Mouse (Mus musculus) stomach, embryonic 14.5 days (tissue): ENCODE results near the gene Znrf3. TPM values are rescaled to one million over a fixed set of nuclear protein-coding genes. Genes with fewer than 3 reads are reported as not detected.

Source experiments
- ATAC-seq: fragments of 200-750 bp; cut with Nextera tagmentation; 2 replicates; pipeline ENCODE4 v1.8.0; 2017; ENCODE audit warnings: low read depth, moderate TSS enrichment; ENCODE audit not compliant: insufficient number of reproducible peaks, insufficient read depth, low FRiP score
- H3K27ac ChIP-seq: fragments of 300-500 bp; sonication (generic); 2 replicates; pipeline ENCODE4 v1.5.1; 2014; ENCODE audit warnings: mild to moderate bottlenecking, low read length, moderate library complexity, mixed read lengths
- H3K27me3 ChIP-seq: fragments of 300-500 bp; sonication (generic); 2 replicates; pipeline ENCODE4 v1.6.1; 2014; ENCODE audit warnings: low read length, control low read depth, mixed read lengths; ENCODE audit not compliant: control insufficient read depth, insufficient read depth
- H3K36me3 ChIP-seq: fragments of 300-500 bp; sonication (generic); 2 replicates; pipeline ENCODE4 v1.6.1; 2014; ENCODE audit warnings: mild to moderate bottlenecking, control low read depth, low read length, moderate library complexity, mixed read lengths; ENCODE audit not compliant: control insufficient read depth, insufficient read depth
- H3K4me1 ChIP-seq: fragments of 300-500 bp; sonication (generic); 2 replicates; pipeline ENCODE4 v1.6.1; 2014; ENCODE audit warnings: low read length, control low read depth, mixed read lengths; ENCODE audit not compliant: control insufficient read depth, insufficient read depth
- H3K4me2 ChIP-seq: fragments of 300-500 bp; sonication (generic); replicated peaks from 2 replicates; pipeline ENCODE4 v1.6.1; 2014; ENCODE audit warnings: low read depth, low read length, control low read depth
- H3K4me3 ChIP-seq: fragments of 300-500 bp; sonication (generic); 2 replicates; pipeline ENCODE4 v1.5.1; 2014; ENCODE audit warnings: low read depth, low read length, control low read depth
- H3K9ac ChIP-seq: fragments of 300-500 bp; sonication (generic); replicated peaks from 2 replicates; pipeline ENCODE4 v1.6.1; 2014; ENCODE audit warnings: low read depth, mild to moderate bottlenecking, control low read depth, low read length, moderate library complexity, mixed read lengths
- H3K9me3 ChIP-seq: fragments of 300-500 bp; sonication (generic); 2 replicates; pipeline ENCODE4 v1.6.1; 2016; ENCODE audit warnings: low read depth, low read length, control low read depth; ENCODE audit not compliant: control insufficient read depth
- WGBS: fragments of 180-500 bp; shearing (Covaris S2); extraction: QIAGEN DNeasy Blood & Tissue Kit; methylation state at CpG from one replicate; pipeline ENCODE4 v1.1.7; 2014; 5-methylcytosine and 5-hydroxymethylcytosine counted together
- polyA plus RNA-seq: library from polyadenylated mRNA; unstranded; fragments of >200 nt; fragmentation: Nextera tagmentation; extraction: Ambion mirVana; gene quantifications from 2 replicates; pipeline ENCODE4 v1.2.1, GENCODE M21; 2014

Znrf3 gene
- polyA plus RNA-seq, 1 experiment from 2014 or later, result 19.7 TPM

DNA sequence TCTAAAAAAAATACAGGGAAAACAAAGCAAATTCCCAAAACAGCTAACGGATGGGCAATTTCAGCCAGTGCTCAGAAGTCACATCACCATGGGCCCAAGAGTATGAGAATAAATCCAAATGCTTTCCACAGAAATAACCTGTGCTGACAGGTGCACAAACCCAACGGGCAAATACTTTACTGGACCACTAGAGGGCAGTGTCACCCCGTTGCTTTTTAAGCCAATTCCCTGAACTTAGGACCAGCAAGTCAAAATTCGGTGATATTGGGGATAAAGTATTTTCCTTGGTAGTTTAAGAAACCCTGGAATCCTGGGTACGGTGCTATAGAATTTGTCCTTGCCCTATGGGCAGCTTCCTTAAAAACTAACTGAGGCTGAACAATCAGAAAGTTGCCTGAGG, 154.0 kb downstream of the Znrf3 start:
- ATAC-seq, result no peak
- Histone ChIP-seq H3K4me3 (no peak overlapping the region), H3K27me3 (no peaks in the 10 kb centered on the region), H3K27ac (no peak overlapping the region), H3K36me3 (peaks cover 16% of the 10 kb centered on the region), H3K9ac (no peak overlapping the region), H3K4me1 (no peaks in the 10 kb centered on the region), H3K4me2 (no peak overlapping the region), H3K9me3 (no peaks in the 10 kb centered on the region)
- 17% methylated on average over 5 of the region's 5 CpGs for WGBS

DNA sequence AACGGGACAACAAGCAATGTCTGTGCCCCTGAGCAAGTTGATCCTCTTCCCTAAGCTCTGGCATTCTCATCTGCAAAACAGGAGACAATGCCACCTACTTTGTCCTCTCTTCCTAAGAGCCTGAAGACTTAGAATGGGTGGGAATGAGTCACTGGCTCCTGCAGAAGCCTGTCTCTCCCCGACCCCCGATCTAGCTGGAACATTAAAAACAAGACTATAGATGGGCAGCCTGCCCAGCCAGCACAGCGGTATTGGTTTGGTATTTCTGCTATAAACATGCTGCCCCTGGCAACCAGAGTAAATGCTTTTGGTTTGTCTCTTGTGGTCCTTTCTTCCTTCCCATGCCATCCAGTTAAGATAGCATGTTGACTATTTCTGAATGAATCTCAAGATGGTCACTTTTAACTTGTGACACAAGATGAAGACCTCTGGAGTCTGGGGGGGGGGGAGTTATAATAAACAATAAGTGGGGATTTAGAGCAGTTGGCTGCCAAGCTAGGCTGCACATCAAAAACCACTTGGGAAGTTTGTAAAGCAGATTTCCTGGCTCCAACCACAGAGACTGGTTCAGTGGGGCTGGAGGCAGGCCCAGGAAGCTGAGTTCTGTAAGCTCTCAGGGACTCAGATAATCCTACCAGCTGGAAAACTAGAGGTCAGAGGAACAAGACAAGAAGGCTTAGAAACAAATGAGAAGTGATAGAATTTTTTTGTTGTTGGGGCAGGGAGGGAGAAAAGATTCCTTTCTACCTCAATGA, 154.6 kb downstream of the Znrf3 start:
- 79% methylated on average over 4 of the region's 4 CpGs for WGBS
- Histone ChIP-seq H3K9me3 (no peaks in the 10 kb centered on the region), H3K4me1 (no peaks in the 10 kb centered on the region), H3K9ac (no peak overlapping the region), H3K4me2 (no peak overlapping the region), H3K27me3 (no peaks in the 10 kb centered on the region), H3K27ac (no peak overlapping the region), H3K36me3 (peaks cover 22% of the 10 kb centered on the region), H3K4me3 (no peak overlapping the region)
- no peak for ATAC-seq

DNA sequence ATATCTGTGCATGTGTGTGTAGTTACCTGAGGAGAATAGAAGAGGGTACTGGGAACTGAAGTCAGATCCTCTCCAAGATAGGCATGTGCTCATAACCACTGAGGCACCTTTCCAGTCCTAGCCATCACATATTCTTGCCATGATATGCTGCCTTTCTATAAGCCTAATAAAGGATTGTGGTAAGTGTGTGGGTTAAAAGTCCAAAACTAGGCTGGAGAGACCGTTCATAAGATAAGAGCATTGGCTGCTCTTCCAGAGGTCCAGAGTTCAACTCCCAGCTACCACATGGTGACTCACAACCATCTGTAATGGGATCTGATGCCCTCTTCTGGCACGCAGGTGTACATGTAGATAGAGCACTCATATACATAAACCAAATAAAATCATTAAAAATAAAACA, 160.7 kb downstream of the Znrf3 start:
- H3K9ac ChIP-seq, result no peak overlapping the region
- no peak overlapping the region for H3K4me2 ChIP-seq
- peaks cover 52% of the 10 kb centered on the region for H3K36me3 ChIP-seq
- 97% methylated on average over 2 of the region's 2 CpGs for WGBS
- no peak overlapping the region for H3K4me3 ChIP-seq
- no peaks in the 10 kb centered on the region for H3K9me3 ChIP-seq
- ATAC-seq, result no peak
- H3K27ac ChIP-seq, result no peak overlapping the region
- H3K27me3 ChIP-seq, result no peaks in the 10 kb centered on the region
- H3K4me1 ChIP-seq, result no peaks in the 10 kb centered on the region

DNA sequence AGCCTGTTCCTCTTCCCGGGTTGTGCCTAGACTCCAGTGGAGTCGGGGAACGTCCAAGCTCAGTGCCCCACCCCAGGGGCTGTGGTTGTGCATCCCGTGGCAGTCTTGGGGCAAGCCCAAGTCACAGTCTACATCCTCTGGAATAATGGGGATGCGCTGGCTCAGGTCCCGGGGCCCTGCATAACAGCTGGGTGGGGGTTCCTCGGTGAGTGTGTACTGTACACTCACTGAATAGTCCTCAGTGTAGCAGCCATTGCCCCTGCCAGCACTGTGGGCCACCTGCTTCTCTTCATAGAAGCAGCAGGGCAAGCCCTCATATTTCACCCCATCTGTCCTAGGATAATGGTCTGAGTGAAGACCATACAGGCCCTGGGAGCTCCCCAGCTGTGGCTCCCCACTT, 163.7 kb downstream of the Znrf3 start:
- WGBS, result 84% methylated on average over 7 of the region's 7 CpGs
- ATAC-seq, result no peak
- peaks cover 38% of the 10 kb centered on the region for H3K36me3 ChIP-seq

DNA sequence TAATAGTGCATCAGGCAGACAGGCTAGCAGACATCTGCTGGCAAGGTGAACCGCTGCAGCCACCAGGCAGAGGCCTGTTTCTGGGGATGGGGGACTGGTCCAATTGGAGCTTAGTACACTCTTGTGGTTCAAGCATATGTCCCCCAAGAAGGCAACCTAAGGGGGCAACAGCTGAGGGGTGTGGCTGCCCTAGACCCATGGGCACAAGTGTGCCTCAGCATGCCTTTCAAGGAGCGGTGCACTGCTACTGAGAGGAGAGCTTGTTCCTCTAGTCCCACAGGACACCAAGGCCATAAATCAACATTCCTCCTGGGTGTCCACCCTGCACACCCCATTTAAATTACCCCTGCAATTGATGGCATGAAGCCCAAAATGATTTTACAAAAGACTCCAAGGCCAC, 166.2 kb downstream of the Znrf3 start:
- Histone ChIP-seq H3K9me3 (no peaks in the 10 kb centered on the region), H3K4me3 (no peak overlapping the region), H3K27ac (no peak overlapping the region), H3K4me1 (no peaks in the 10 kb centered on the region), H3K27me3 (no peaks in the 10 kb centered on the region), H3K36me3 (peaks cover 27% of the 10 kb centered on the region), H3K4me2 (no peak overlapping the region), H3K9ac (no peak overlapping the region)
- no peak for ATAC-seq
- WGBS, result 96% methylated on average over 2 of the region's 2 CpGs

More for the DNA sequence above, 163.7 kb downstream of the Znrf3 start:
- H3K4me1 ChIP-seq, result no peaks in the 10 kb centered on the region
- H3K4me3 ChIP-seq, result no peak overlapping the region
- no peak overlapping the region for H3K27ac ChIP-seq
- H3K9me3 ChIP-seq, result no peaks in the 10 kb centered on the region
- H3K27me3 ChIP-seq, result no peaks in the 10 kb centered on the region
- H3K9ac ChIP-seq, result no peak overlapping the region
- H3K4me2 ChIP-seq, result no peak overlapping the region

DNA sequence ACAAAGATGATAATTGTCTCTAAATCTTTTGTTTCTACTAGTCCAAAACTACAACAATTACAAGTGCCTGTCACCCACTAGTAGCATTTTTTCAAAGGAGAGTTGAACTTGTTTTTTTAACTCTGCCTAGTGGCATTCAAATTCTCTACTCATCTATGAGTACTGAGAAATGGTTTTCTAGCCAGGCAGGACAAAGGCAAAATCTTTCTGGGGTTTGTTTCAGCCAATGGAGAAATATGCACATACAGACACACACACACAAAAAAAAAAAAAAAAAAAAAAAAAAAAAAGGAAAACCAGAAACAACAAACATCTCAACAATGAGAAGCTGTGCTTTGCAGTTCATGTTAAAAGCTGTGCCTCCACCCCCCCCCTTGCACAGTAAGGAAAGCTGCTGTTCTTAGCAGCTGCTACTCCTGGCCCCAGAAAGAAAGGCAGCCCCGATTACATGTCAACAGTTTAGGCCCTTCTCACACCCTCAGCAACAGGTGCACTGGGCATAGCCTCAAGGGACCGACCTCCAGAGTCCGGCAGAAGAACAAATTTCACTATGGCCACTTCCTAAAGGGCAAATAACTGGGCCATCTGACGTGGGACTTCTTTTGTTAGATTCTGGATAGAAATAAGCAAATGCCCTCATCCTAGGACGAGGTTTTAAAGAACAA, 167.2 kb downstream of the Znrf3 start:
- no peak overlapping the region for H3K4me3 ChIP-seq
- no peaks in the 10 kb centered on the region for H3K9me3 ChIP-seq
- H3K27me3 ChIP-seq, result no peaks in the 10 kb centered on the region
- no peaks in the 10 kb centered on the region for H3K4me1 ChIP-seq
- 71% methylated on average over 5 of the region's 5 CpGs for WGBS
- no peak overlapping the region for H3K4me2 ChIP-seq
- H3K36me3 ChIP-seq, result peaks cover 21% of the 10 kb centered on the region
- no peak for ATAC-seq
- no peak overlapping the region for H3K27ac ChIP-seq
- no peak overlapping the region for H3K9ac ChIP-seq

DNA sequence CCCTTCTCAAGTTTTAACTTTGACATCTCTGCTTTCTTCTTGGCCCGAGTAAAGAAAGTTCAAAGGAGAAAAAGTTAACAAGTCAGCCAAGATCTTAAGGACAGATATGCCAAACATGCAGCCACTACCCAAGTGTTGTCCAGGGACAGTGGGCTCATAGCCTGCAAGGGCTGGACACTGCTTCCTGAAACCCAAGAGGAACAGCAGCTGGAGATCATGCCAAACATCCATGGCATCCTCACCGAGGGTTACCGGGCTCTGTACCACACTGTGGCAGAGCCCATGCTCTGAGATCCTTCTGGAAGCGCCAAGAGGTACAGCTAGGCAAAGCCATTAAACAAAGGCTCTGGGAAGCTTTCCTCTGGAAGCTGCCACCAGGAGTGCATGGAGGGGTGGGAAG, 169.4 kb downstream of the Znrf3 start:
- H3K9me3 ChIP-seq, result no peaks in the 10 kb centered on the region
- H3K9ac ChIP-seq, result no peak overlapping the region
- H3K4me3 ChIP-seq, result no peak overlapping the region
- peaks cover under 1% of the 10 kb centered on the region; the same call in 1 of the 2 replicates for H3K36me3 ChIP-seq
- WGBS, result 81% methylated on average over 4 of the region's 4 CpGs
- H3K4me2 ChIP-seq, result no peak overlapping the region
- no peaks in the 10 kb centered on the region for H3K27me3 ChIP-seq
- ATAC-seq, result no peak
- no peak overlapping the region for H3K27ac ChIP-seq
- 0 out of 2 replicates have a peak, but pooled peaks cover 3% of the 10 kb centered on the region for H3K4me1 ChIP-seq

DNA sequence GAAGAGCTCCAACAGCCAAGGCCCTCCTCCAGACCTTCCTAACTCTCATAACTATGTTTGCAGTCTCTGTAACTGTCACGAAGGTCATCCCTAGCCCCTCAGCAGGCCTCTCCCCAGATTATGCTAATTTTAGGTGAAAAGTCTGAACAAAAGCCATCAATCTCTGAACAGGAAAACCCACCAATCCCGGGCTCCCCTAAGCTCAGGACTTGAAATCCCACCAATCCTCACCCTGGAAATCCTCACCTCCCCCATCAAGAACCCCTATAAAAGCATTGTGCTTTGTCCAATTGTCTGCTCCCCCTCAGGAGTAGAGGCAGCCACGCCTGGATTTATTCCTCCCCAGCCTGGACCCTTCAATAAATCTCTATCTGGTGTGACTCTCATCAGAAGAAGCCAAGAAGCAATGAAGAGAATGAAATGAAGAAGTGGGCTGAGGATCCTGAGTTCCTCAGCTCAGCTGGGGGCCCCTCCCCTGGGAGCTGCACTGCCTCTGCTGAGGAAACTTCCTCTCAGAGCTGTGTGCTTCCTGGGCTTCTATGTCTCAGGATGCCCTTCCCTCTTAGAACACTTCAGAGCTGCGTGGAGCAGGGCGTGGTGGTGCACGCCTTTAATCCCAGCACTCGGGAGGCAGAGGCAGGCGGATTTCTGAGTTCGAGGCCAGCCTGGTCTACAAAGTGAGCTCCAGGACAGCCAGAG, 172.0 kb downstream of the Znrf3 start:
- no peaks in the 10 kb centered on the region for H3K27me3 ChIP-seq
- H3K4me2 ChIP-seq, result no peak overlapping the region
- H3K9me3 ChIP-seq, result no peaks in the 10 kb centered on the region
- WGBS, result 73% methylated on average over 9 of the region's 9 CpGs
- no peak overlapping the region for H3K9ac ChIP-seq
- H3K36me3 ChIP-seq, result no peaks in the 10 kb centered on the region
- no peak overlapping the region for H3K4me3 ChIP-seq
- no peak for ATAC-seq
- 0 out of 2 replicates have a peak, but pooled peaks cover 3% of the 10 kb centered on the region for H3K4me1 ChIP-seq
- no peak overlapping the region for H3K27ac ChIP-seq
